Mouse (Mus musculus): Measurements from ENCODE around the gene Ubb.

DNA sequence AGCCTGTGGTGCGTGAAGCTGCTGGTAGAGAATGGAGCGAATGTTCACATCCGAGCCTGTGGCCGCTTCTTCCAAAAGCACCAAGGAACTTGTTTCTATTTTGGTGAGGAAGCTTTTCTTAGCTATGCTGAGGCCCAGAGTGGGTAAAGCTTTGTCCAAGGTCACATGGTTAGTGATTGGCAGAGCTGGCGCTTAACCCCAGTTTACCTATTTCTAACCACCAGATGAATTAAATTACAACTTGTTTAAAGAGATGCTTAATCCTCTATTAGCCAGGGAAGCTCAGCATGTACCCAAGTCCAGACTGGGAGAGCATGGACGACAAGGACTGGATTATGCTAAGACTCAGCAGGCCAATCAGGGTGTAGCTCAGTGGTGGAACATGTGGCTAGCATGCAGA lies 32.1 kb downstream of the Ubb start:
- TF ChIP-seq CTCF (IDR thresholded peaks at IDR 0.05) (no peak), EP300 (IDR thresholded peaks at IDR 0.05; ENCODE audit: insufficient read depth, low read depth, low read length) (no peak), POLR2A (IDR thresholded peaks at IDR 0.05; ENCODE audit: insufficient read depth, low read depth, low read length) (no peak)
